Mouse (Mus musculus) ES-E14 (cell line): ENCODE measurements around the gene Poln. TPM values are rescaled to one million over a fixed set of nuclear protein-coding genes. Genes with fewer than 3 reads are reported as not detected.
A peak's percentile ranks its signal among the peaks of the same experiment; 100 is the strongest.

Source experiments
- DNase-seq: peaks from one replicate; pipeline ENCODE4 v3.0.0-alpha.2; 2013; ENCODE audit warnings: low read depth, low spot score
- H3K27ac ChIP-seq: 2 replicates; pipeline ENCODE4 v1.5.1; 2012; ENCODE audit warnings: low read depth, mild to moderate bottlenecking, low read length, moderate library complexity, mixed read lengths; ENCODE audit not compliant: poor library complexity, insufficient read depth, severe bottlenecking
- H3K36me3 ChIP-seq: 2 replicates; pipeline ENCODE4 v1.6.1; 2012; ENCODE audit warnings: mild to moderate bottlenecking, low read length, moderate library complexity, mixed read lengths; ENCODE audit not compliant: control insufficient read depth, poor library complexity, insufficient read depth, severe bottlenecking
- H3K4me1 ChIP-seq, 2 experiments: fragments of 150-350 bp in 1 of 2; sonication (generic) in 1 of 2; 2 replicates each; pipeline ENCODE4 v1.6.1; 2012; ENCODE audit warnings: low read length in 2 of 2, mild to moderate bottlenecking in 1 of 2, mixed read lengths in 1 of 2; ENCODE audit not compliant: control insufficient read depth in 2 of 2, insufficient read depth in 2 of 2, poor library complexity in 1 of 2
- H3K4me3 ChIP-seq, 2 experiments: fragments of 150-350 bp in 1 of 2; sonication (generic) in 1 of 2; 2 replicates each; pipeline ENCODE4 v1.5.1; 2012; ENCODE audit warnings: low read length in 2 of 2, low read depth in 1 of 2, mild to moderate bottlenecking in 1 of 2, mixed read lengths in 1 of 2; ENCODE audit not compliant: insufficient read depth in 1 of 2, poor library complexity in 1 of 2, severe bottlenecking in 1 of 2
- H3K9ac ChIP-seq: 2 replicates; pipeline ENCODE4 v1.6.1; 2012; ENCODE audit warnings: low read depth, mild to moderate bottlenecking, low read length, mixed read lengths; ENCODE audit not compliant: poor library complexity, insufficient read depth, severe bottlenecking
- H3K9me3 ChIP-seq: fragments of 150-350 bp; sonication (generic); 2 replicates; pipeline ENCODE4 v1.6.1; 2012; ENCODE audit warnings: low read depth, mild to moderate bottlenecking, low read length; ENCODE audit not compliant: control insufficient read depth, insufficient read depth
- CHD2 ChIP-seq: IDR thresholded peaks from 2 replicates; pipeline ENCODE4 v1.6.1; 2014; ENCODE audit warnings: mild to moderate bottlenecking, low read depth, low read length, inconsistent platforms
- HCFC1 ChIP-seq: IDR thresholded peaks from 2 replicates; pipeline ENCODE4 v1.6.1; 2012; ENCODE audit warnings: low read length, inconsistent platforms, borderline replicate concordance; ENCODE audit not compliant: insufficient read depth
- MAFK ChIP-seq: IDR thresholded peaks from 2 replicates; pipeline ENCODE4 v1.6.1; 2014; ENCODE audit warnings: mild to moderate bottlenecking, low read depth, low read length, inconsistent platforms; ENCODE audit not compliant: insufficient read depth
- ZC3H11A ChIP-seq: IDR thresholded peaks from 2 replicates; pipeline ENCODE4 v1.6.1; 2012; ENCODE audit warnings: low read depth, mild to moderate bottlenecking, inconsistent platforms, low read length, borderline replicate concordance
- ZNF384 ChIP-seq: IDR thresholded peaks from 2 replicates; pipeline ENCODE4 v1.6.1; 2012; ENCODE audit warnings: low read depth, low read length, inconsistent platforms
- in situ Hi-C, 2 experiments: fragments of 600-800 bp; cut with MboI; formaldehyde crosslinking; loops; one replicate each; pipeline ENCODE4 v1.15.1; 2025; ENCODE audit warnings: low sequenced_read_pairs in 2 of 2, inconsistent platforms in 1 of 2; ENCODE audit not compliant: unreplicated experiment in 2 of 2
- total RNA-seq: library from RNA; depleted of rRNA; stranded (reverse); fragments of 300-350 nt; gene quantifications from 2 replicates; pipeline ENCODE4 v1.2.3, GENCODE M21; 2012; rRNA removed

Poln gene
- total RNA-seq: 0.18 and 0.37 TPM in 2 replicates

- peak; percentile 99 for DNase-seq
- Histone ChIP-seq H3K27ac (peak within 1 kb of the TSS; percentile 92), H3K36me3 (no peaks in the 10 kb centered on the region; the same call in 1 of the 2 replicates), H3K4me1 (peaks cover 4 to 11% of the 10 kb centered on the region in 2 experiments; a peak in 3 of 4 replicates), H3K9me3 (no peaks in the 10 kb centered on the region), H3K9ac (peak within 1 kb of the TSS; percentile 98), H3K4me3 (peak within 1 kb of the TSS; percentile 92 to 94)
- in situ Hi-C loops: no loop called here
- TF ChIP-seq CHD2 (no peak), ZC3H11A (no peak), HCFC1 (no peak), ZNF384 (no peak), MAFK (no peak)
Observed at GRCm38 (mm10) chr5:34168950-34169891, at the start of gene Poln, which contains the start of gene Haus3. Poln (minus strand) TSS chr5:34169448. Haus3 (minus strand) TSS chr5:34169527.

GRCm38 (mm10) chr5:34218672-34219071 is 49.4 kb upstream of the Poln start:
- DNase-seq: no peak
- in situ Hi-C loops: no loop called here
- Histone ChIP-seq H3K4me1 (no peaks in the 10 kb centered on the region), H3K9ac (no peak overlapping the region), H3K27ac (no peak overlapping the region), H3K9me3 (no peaks in the 10 kb centered on the region), H3K36me3 (no peaks in the 10 kb centered on the region), H3K4me3 (no peak overlapping the region)
- no peak for TF ChIP-seq CHD2
- TF ChIP-seq ZC3H11A: no peak
- TF ChIP-seq HCFC1: no peak
- no peak for TF ChIP-seq ZNF384
- no peak for TF ChIP-seq MAFK

DNA sequence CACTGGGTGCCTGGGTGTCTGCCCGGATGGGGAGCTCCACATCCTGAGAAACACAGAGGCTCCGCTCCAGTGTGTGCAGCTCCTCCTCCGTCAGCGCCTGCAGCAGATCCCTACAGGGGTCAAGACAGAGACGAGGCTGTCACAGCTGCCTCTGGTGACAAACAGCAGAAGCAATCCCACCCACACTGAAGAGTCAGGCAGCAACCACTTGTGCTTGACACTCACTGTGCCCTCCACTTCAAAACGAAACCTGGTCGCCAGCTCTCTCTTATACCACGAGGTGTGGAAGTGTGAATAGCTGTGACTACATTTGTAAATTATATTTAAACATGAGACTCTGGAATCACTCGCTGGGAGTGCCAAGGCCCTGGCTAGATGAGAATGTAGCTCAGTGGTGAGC is 48.5 kb upstream of the Poln start:
- Histone ChIP-seq H3K36me3 (no peaks in the 10 kb centered on the region), H3K9me3 (no peaks in the 10 kb centered on the region), H3K27ac (no peak overlapping the region), H3K4me1 (no peaks in the 10 kb centered on the region), H3K9ac (no peak overlapping the region), H3K4me3 (no peak overlapping the region)
- TF ChIP-seq ZC3H11A: no peak
- TF ChIP-seq ZNF384: no peak
- TF ChIP-seq CHD2: no peak
- no peak for TF ChIP-seq HCFC1
- no peak for TF ChIP-seq MAFK
- in situ Hi-C loops: no loop called here
- DNase-seq: no peak

GRCm38 (mm10) chr5:34216025-34216424 is 46.8 kb upstream of the Poln start:
- Histone ChIP-seq H3K4me3 (no peak overlapping the region), H3K4me1 (no peaks in the 10 kb centered on the region), H3K36me3 (no peaks in the 10 kb centered on the region), H3K27ac (no peak overlapping the region), H3K9ac (no peak overlapping the region), H3K9me3 (no peaks in the 10 kb centered on the region)
- in situ Hi-C loops: no loop called here
- DNase-seq: no peak
- TF ChIP-seq CHD2 (no peak), ZNF384 (no peak), ZC3H11A (no peak), HCFC1 (no peak), MAFK (no peak)
